Mouse (Mus musculus): ENCODE results near the gene Cdk4. TPM values are rescaled to one million over a fixed set of nuclear protein-coding genes. Genes with fewer than 3 reads are reported as not detected.

The Cdk4 gene
- total RNA-seq (2021) = 100 to 1,000 TPM; 157 to 178 TPM
- long read RNA-seq, transcript Cdk4-201 (8 exons, 2,053 nt) = major isoform, 109 of 148 reads
- long read RNA-seq, partial matches to known transcripts = 11 of 148 reads
- long read RNA-seq, other reads (novel, unspliced or antisense) = 22 of 148 reads

- peak; percentile 98 to 99 for DNase-seq (ENCODE audit: low spot score in 2 of 2)
These were observed at the start of gene Cdk4 for GRCm38 (mm10) chr10:127063239-127063872. Gene Cdk4 (plus strand): TSS chr10:127063534.

- DNase-seq (ENCODE audit: low spot score in 2 of 2) = no peak
These were observed 46.8 kb upstream of the Cdk4 start for GRCm38 (mm10) chr10:127016488-127016887.

GRCm38 (mm10) chr10:127017071-127017470 lies 46.3 kb upstream of the Cdk4 start:
- DNase-seq (ENCODE audit: low spot score in 2 of 2) = no peak

GRCm38 (mm10) chr10:127018422-127018821 lies 44.9 kb upstream of the Cdk4 start:
- DNase-seq (ENCODE audit: low spot score in 2 of 2) = no peak

- DNase-seq (ENCODE audit: low spot score in 2 of 2) = peak; percentile 94 to 96
These were observed 32.7 kb upstream of the Cdk4 start, which contains the start of gene Tsfm for GRCm38 (mm10) chr10:127030336-127031296. Gene Tsfm (minus strand): TSS chr10:127030840.

GRCm38 (mm10) chr10:127033301-127033741 lies 30.0 kb upstream of the Cdk4 start:
- DNase-seq (ENCODE audit: low spot score in 2 of 2) = no peak

- DNase-seq (ENCODE audit: low spot score in 2 of 2) = no peak
These were observed 27.1 kb upstream of the Cdk4 start for GRCm38 (mm10) chr10:127036273-127036672.

- DNase-seq (ENCODE audit: low spot score in 2 of 2) = no peak
These were observed 25.7 kb upstream of the Cdk4 start for GRCm38 (mm10) chr10:127037641-127038040.

- peak; percentile 36 to 52 for DNase-seq (ENCODE audit: low spot score in 2 of 2)
These were observed 22.6 kb upstream of the Cdk4 start for GRCm38 (mm10) chr10:127040569-127041214.

- peak; percentile 49 to 51 for DNase-seq (ENCODE audit: low spot score in 2 of 2)
These were observed 22.0 kb upstream of the Cdk4 start, which contains the start of the genes Mettl1 and Eef1akmt3 for GRCm38 (mm10) chr10:127041274-127041766. Gene Mettl1 (plus strand): TSS chr10:127041414. Gene Eef1akmt3 (minus strand): TSS chr10:127041513.

GRCm38 (mm10) chr10:127041774-127042338 lies 21.5 kb upstream of the Cdk4 start:
- peak; percentile 92 to 93 for DNase-seq (ENCODE audit: low spot score in 2 of 2)

- DNase-seq (ENCODE audit: low spot score in 2 of 2) = no peak
These were observed 20.7 kb upstream of the Cdk4 start for GRCm38 (mm10) chr10:127042468-127043115.

GRCm38 (mm10) chr10:127043187-127043586 lies 20.1 kb upstream of the Cdk4 start:
- DNase-seq (ENCODE audit: low spot score in 2 of 2) = no peak

GRCm38 (mm10) chr10:127047954-127048353 lies 15.4 kb upstream of the Cdk4 start, which contains the start of gene Cyp27b1:
Gene Cyp27b1 (plus strand): TSS chr10:127048250.
- DNase-seq (ENCODE audit: low spot score in 2 of 2) = no peak

GRCm38 (mm10) chr10:127048608-127049394 lies 14.5 kb upstream of the Cdk4 start:
- no peak for DNase-seq (ENCODE audit: low spot score in 2 of 2)

- no peak for DNase-seq (ENCODE audit: low spot score in 2 of 2)
These were observed 13.8 kb upstream of the Cdk4 start for GRCm38 (mm10) chr10:127049395-127050118.

GRCm38 (mm10) chr10:127050119-127050474 lies 13.2 kb upstream of the Cdk4 start:
- no peak for DNase-seq (ENCODE audit: low spot score in 2 of 2)

GRCm38 (mm10) chr10:127054646-127055045 lies 8.7 kb upstream of the Cdk4 start:
- no peak for DNase-seq (ENCODE audit: low spot score in 2 of 2)

- DNase-seq (ENCODE audit: low spot score in 2 of 2) = no peak
These were observed 7.9 kb upstream of the Cdk4 start for GRCm38 (mm10) chr10:127055406-127055805.
